Mouse (Mus musculus) ES-E14 (cell line): ENCODE measurements around the gene Dpf3.

ENCODE experiments used
- CHD2 ChIP-seq: IDR thresholded peaks from 2 replicates; pipeline ENCODE4 v1.6.1; 2014; ENCODE audit warnings: mild to moderate bottlenecking, low read depth, low read length, inconsistent platforms
- ZC3H11A ChIP-seq: IDR thresholded peaks from 2 replicates; pipeline ENCODE4 v1.6.1; 2012; ENCODE audit warnings: low read depth, mild to moderate bottlenecking, inconsistent platforms, low read length, borderline replicate concordance

- TF ChIP-seq ZC3H11A (no peak), CHD2 (no peak)
Observed at GRCm38 (mm10) chr12:83338345-83338744, 149.2 kb downstream of the Dpf3 start.
